Mouse (Mus musculus) E14TG2a.4 (cell line): ENCODE results near the gene Vps54.

Experiments used
- H3K27me3 ChIP-seq: 2 replicates; pipeline ENCODE4 v1.6.1; 2014; ENCODE audit warnings: low read length, control low read depth; ENCODE audit not compliant: insufficient read depth
- H3K36me3 ChIP-seq: 2 replicates; pipeline ENCODE4 v1.6.1; 2014; ENCODE audit warnings: low read length, control low read depth; ENCODE audit not compliant: insufficient read depth
- H3K4me1 ChIP-seq: replicated peaks from 2 replicates; pipeline ENCODE4 v1.6.1; 2014; ENCODE audit warnings: low read depth, low read length, control low read depth
- H3K4me3 ChIP-seq: replicated peaks from 2 replicates; pipeline ENCODE4 v1.5.1; 2014; ENCODE audit warnings: mild to moderate bottlenecking, low read length
- H3K9me3 ChIP-seq: 2 replicates; pipeline ENCODE4 v1.6.1; 2014; ENCODE audit warnings: low read length, control low read depth
- CTCF ChIP-seq: conservative IDR thresholded peaks from 2 replicates; pipeline ENCODE4 v1.5.1; 2014; ENCODE audit warnings: low read length
- NANOG ChIP-seq: IDR thresholded peaks from 2 replicates; pipeline ENCODE4 v1.6.1; 2014; ENCODE audit warnings: borderline replicate concordance, low read length, mixed read lengths
- POU5F1 ChIP-seq: IDR thresholded peaks from 2 replicates; pipeline ENCODE4 v1.6.1; 2014; ENCODE audit warnings: low read length, borderline replicate concordance

Gene Vps54

GRCm38 (mm10) chr11:21221396-21221795, 17.7 kb upstream of the Vps54 start:
- no peaks in the 10 kb centered on the region for H3K4me1 ChIP-seq
- no peaks in the 10 kb centered on the region for H3K36me3 ChIP-seq
- H3K4me3 ChIP-seq, result no peak overlapping the region
- no peaks in the 10 kb centered on the region for H3K9me3 ChIP-seq
- TF ChIP-seq CTCF (no peak), POU5F1 (no peak), NANOG (no peak)
- H3K27me3 ChIP-seq, result no peaks in the 10 kb centered on the region

GRCm38 (mm10) chr11:21222606-21223207, 16.4 kb upstream of the Vps54 start:
- Histone ChIP-seq H3K4me1 (no peaks in the 10 kb centered on the region), H3K27me3 (no peaks in the 10 kb centered on the region), H3K36me3 (no peaks in the 10 kb centered on the region), H3K9me3 (no peaks in the 10 kb centered on the region), H3K4me3 (no peak overlapping the region)
- no peak for TF ChIP-seq POU5F1
- no peak for TF ChIP-seq NANOG
- no peak for TF ChIP-seq CTCF

- H3K9me3 ChIP-seq, result no peaks in the 10 kb centered on the region
- no peaks in the 10 kb centered on the region for H3K27me3 ChIP-seq
- H3K4me3 ChIP-seq, result no peak overlapping the region
- no peaks in the 10 kb centered on the region for H3K4me1 ChIP-seq
- TF ChIP-seq CTCF, result no peak
- no peak for TF ChIP-seq POU5F1
- no peak for TF ChIP-seq NANOG
- H3K36me3 ChIP-seq, result no peaks in the 10 kb centered on the region
Measured at GRCm38 (mm10) chr11:21223539-21223938, 15.5 kb upstream of the Vps54 start.

- TF ChIP-seq NANOG (no peak), CTCF (no peak), POU5F1 (no peak)
- Histone ChIP-seq H3K4me3 (no peak overlapping the region), H3K36me3 (no peaks in the 10 kb centered on the region), H3K9me3 (no peaks in the 10 kb centered on the region), H3K4me1 (no peaks in the 10 kb centered on the region), H3K27me3 (no peaks in the 10 kb centered on the region)
Measured at GRCm38 (mm10) chr11:21224041-21224440, 15.0 kb upstream of the Vps54 start.

GRCm38 (mm10) chr11:21224446-21224845, 14.6 kb upstream of the Vps54 start:
- no peaks in the 10 kb centered on the region for H3K4me1 ChIP-seq
- no peak overlapping the region for H3K4me3 ChIP-seq
- TF ChIP-seq POU5F1, result no peak
- TF ChIP-seq NANOG, result no peak
- H3K27me3 ChIP-seq, result no peaks in the 10 kb centered on the region
- no peaks in the 10 kb centered on the region for H3K36me3 ChIP-seq
- no peaks in the 10 kb centered on the region for H3K9me3 ChIP-seq

GRCm38 (mm10) chr11:21224983-21225382, 14.1 kb upstream of the Vps54 start:
- no peak overlapping the region for H3K4me3 ChIP-seq

GRCm38 (mm10) chr11:21235381-21235780, 3.7 kb upstream of the Vps54 start:
- H3K36me3 ChIP-seq, result no peaks in the 10 kb centered on the region
- 0 out of 2 replicates have a peak, but pooled peaks cover 4% of the 10 kb centered on the region for H3K27me3 ChIP-seq
- no peak overlapping the region for H3K4me3 ChIP-seq
- H3K9me3 ChIP-seq, result no peaks in the 10 kb centered on the region
- no peak for TF ChIP-seq POU5F1
- no peak for TF ChIP-seq NANOG
- TF ChIP-seq CTCF, result no peak
- H3K4me1 ChIP-seq, result peaks cover 40% of the 10 kb centered on the region

More at GRCm38 (mm10) chr11:21224983-21225382, 14.1 kb upstream of the Vps54 start:
- Histone ChIP-seq H3K36me3 (no peaks in the 10 kb centered on the region), H3K9me3 (no peaks in the 10 kb centered on the region), H3K4me1 (no peaks in the 10 kb centered on the region), H3K27me3 (no peaks in the 10 kb centered on the region)
- TF ChIP-seq NANOG (no peak), CTCF (no peak), POU5F1 (no peak)

GRCm38 (mm10) chr11:21235821-21236220, 3.3 kb upstream of the Vps54 start:
- Histone ChIP-seq H3K4me3 (no peak overlapping the region), H3K27me3 (0 out of 2 replicates have a peak, but pooled peaks cover 4% of the 10 kb centered on the region), H3K36me3 (no peaks in the 10 kb centered on the region), H3K4me1 (peaks cover 44% of the 10 kb centered on the region), H3K9me3 (no peaks in the 10 kb centered on the region)
- TF ChIP-seq CTCF, result no peak
- TF ChIP-seq POU5F1, result no peak
- no peak for TF ChIP-seq NANOG

GRCm38 (mm10) chr11:21236996-21237395, 2.1 kb upstream of the Vps54 start:
- TF ChIP-seq NANOG (no peak), CTCF (no peak), POU5F1 (no peak)
- Histone ChIP-seq H3K27me3 (no peaks in the 10 kb centered on the region), H3K4me3 (no peak overlapping the region), H3K36me3 (no peaks in the 10 kb centered on the region), H3K9me3 (no peaks in the 10 kb centered on the region), H3K4me1 (peaks cover 51% of the 10 kb centered on the region)
